Mouse (Mus musculus): Measurements from ENCODE around the gene Vmn2r117. TPM values are rescaled to one million over a fixed set of nuclear protein-coding genes. Genes with fewer than 3 reads are reported as not detected.

Gene Vmn2r117
- not detected for total RNA-seq (2023)

DNA sequence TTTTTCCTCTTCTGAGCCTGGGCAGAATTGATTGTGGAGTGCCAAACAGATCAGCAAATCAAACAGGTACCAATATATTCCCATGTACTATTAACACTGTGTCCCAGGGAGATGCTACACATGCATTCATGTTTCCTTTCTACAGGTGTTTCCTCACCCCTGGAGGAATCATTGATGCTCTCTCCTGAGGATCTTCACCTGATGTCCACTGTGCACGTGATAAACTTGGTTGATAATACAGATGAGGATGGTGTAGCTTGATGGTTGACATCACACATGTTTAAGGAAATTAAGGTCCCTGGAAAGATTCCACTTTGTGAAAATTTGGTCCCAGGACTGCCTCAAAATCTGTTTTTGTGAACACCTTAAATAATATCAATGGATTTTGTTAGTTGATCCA lies at the start of gene Vmn2r117:
Gene Vmn2r117, minus strand, starts transcription at position 101 of the 400 bp plus-strand sequence.

Other genes with a start within 250 kb of the Vmn2r117 start
- not detected for gene Vmn2r114, start 167.2 kb downstream of the Vmn2r117 start, total RNA-seq (2023)
- not detected for gene Vmn2r115, start 136.0 kb downstream of the Vmn2r117 start, total RNA-seq (2023)
- gene Vmn2r116, start 95.1 kb downstream of the Vmn2r117 start, total RNA-seq (2023), result not detected
- 1 to 10 TPM; 2.8 to 3.3 TPM for gene Zfp213, start 84.5 kb upstream of the Vmn2r117 start, total RNA-seq (2023)
- under 1 TPM in 1 of 2 experiments, not detected in 1; 0.16 TPM for gene Zfp13, start 119.8 kb upstream of the Vmn2r117 start, total RNA-seq (2023)
- gene Zscan10, start 121.2 kb upstream of the Vmn2r117 start, total RNA-seq (2023), result under 1 TPM in 1 of 2 experiments, not detected in 1; 0.20 TPM
- 100 to 1,000 TPM; 161 to 190 TPM for gene Mmp25, start 165.6 kb upstream of the Vmn2r117 start, total RNA-seq (2023)
- gene Bicdl2, start 180.8 kb upstream of the Vmn2r117 start, total RNA-seq (2023), result 1 to 10 TPM; 2.6 to 2.8 TPM
- 10 to 100 TPM; 48.9 to 58.6 TPM for gene Hcfc1r1, start 193.9 kb upstream of the Vmn2r117 start, total RNA-seq (2023)
- gene Thoc6, start 194.2 kb upstream of the Vmn2r117 start, total RNA-seq (2023), result 10 to 100 TPM; 17.9 to 22.9 TPM
- 1 to 10 TPM; 4.0 to 4.9 TPM for gene Tnfrsf12a, start 197.8 kb upstream of the Vmn2r117 start, total RNA-seq (2023)
- not detected for gene Cldn6, start 199.6 kb upstream of the Vmn2r117 start, total RNA-seq (2023)
- not detected for gene Cldn9, start 204.3 kb upstream of the Vmn2r117 start, total RNA-seq (2023)
- not detected for gene 1520401A03Rik, start 243.1 kb upstream of the Vmn2r117 start, total RNA-seq (2023)
- gene Pkmyt1, start 246.6 kb upstream of the Vmn2r117 start, total RNA-seq (2023), result 10 to 100 TPM; 39.0 to 46.1 TPM

All from neutrophil, adult 59 days (primary cell).